8 mouse cellular contexts compared by ENCODE assay signal in genomic region chr10:84985956-84986355, GRCm38 (mm10).
DNase-seq lines count a peak whose midpoint lies in the region; ATAC-seq lines count a peak whose summit lies in the region.

No protein-coding gene starts in this region.

- ATAC-seq in frontal cortex, adult (ENCODE audit: low TSS enrichment): peak; percentile 94

- intact Hi-C loops in heart, postnatal 14 days (cut with DNase I): loop anchor here (5.0 kb wide), 3 partner anchors 149 to 344 kb away; no protein-coding TSS in a partner anchor
- intact Hi-C loops in left cerebral cortex, postnatal 14 days (cut with DNase I): loop anchor here (10.0 kb wide), 1 partner anchor 151 kb away; no protein-coding TSS in a partner anchor

- peak; percentile 55 to 66 for DNase-seq in heart, postnatal 14 days
- no peak for DNase-seq in heart, adult 9 months (ENCODE audit: low spot score in 2 of 2)
- DNase-seq in 416B (ENCODE audit: low read depth) (peak; percentile 43), NIH3T3 (ENCODE audit: low read depth) (peak; percentile 61)
- peak; percentile 71 to 72 for DNase-seq in left cerebral cortex, postnatal 14 days (ENCODE audit: low spot score in 2 of 2)
- peak; percentile 39 for DNase-seq in right cerebral cortex, postnatal 25 days
- no peak for DNase-seq in neural tube, embryonic 10.5 days (ENCODE audit: extremely low spot score, low spot score)

Comparison
In these comparisons a context has a peak if more than half of its experiments do, and no peak if none do; other contexts are left out.
1. DNase-seq: peak in heart, postnatal 14 days (2 of 2), 416B (single experiment), NIH3T3 (single experiment), left cerebral cortex, postnatal 14 days (2 of 2) and right cerebral cortex, postnatal 25 days (single experiment); none in heart, adult 9 months (0 of 2) and neural tube, embryonic 10.5 days (single experiment).